Mouse (Mus musculus): ENCODE measurements around the gene Gm8126.
"Not testable (repeated sequence)": the region's sequence is repeated elsewhere in the genome, so short reads cannot be mapped to it uniquely, and the experiment has no call there.

Gene Gm8126

DNA sequence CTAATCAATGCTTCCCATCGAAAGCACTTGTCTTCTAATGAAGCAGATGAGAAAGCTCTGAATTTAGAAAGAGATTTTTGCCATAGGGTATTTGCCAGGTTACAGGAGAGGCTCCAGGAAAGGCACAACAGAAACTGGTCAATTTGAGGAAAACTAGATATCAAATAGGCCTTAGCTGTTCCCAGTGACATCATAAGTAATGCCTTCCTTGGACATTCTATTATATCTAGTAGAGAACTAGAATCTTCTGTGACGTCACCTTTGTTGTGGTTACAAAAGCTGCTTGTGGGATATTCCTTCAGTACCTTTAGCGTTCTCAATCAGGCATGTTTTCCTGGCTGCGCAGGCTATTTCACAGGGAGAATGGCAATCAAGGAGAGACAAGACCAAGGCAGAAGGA is at the start of gene Gm8126:
TSS of gene Gm8126 (plus strand) at position 301 of the 400 bp plus-strand sequence.
- not testable (repeated sequence) for DNase-seq (ENCODE audit: low spot score)

DNA sequence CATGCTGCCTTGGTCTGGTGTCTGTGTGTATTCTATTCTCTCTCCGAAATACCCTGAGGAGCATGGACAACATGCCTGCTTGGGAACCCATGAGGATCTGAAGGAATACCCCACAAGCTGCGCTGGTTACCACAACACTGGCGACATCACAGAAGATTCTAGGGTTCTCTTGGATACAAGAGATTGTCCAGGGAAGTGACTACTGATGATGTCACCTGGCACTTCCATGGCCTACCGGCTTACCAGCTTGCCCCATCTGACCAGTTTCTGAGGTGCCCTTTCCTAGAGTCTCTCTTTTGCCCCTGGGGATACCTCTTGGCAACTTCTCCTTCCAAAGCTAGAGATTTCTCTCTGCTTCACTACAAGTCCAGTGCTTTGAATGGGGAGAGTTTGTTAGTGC is 23.2 kb upstream of the Gm8126 start, which contains the start of gene Gm8122:
TSS of gene Gm8122 (minus strand) at position 101 of the 400 bp plus-strand sequence.
- not testable (repeated sequence) for DNase-seq (ENCODE audit: low spot score)

DNA sequence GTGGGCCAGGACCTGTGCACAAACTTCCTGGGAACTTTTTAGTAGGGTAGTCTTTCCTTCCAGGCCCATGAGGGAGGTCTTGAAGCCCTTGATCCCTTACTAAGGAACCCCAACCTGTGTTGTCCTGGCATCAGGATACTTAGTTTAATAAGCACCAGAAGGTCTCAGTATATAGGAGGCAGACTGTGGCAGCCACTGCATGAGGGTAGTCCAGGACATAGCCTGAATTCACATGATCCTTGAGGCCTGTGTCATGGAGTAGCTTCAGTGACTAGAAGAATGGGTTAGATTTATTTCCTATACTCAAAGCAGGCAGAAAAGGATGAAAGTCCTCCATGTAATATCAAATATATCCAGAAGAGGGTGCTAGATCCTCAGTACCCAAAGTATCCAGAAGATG is 20.7 kb upstream of the Gm8126 start:
- DNase-seq (ENCODE audit: low spot score), result not testable (repeated sequence)

DNA sequence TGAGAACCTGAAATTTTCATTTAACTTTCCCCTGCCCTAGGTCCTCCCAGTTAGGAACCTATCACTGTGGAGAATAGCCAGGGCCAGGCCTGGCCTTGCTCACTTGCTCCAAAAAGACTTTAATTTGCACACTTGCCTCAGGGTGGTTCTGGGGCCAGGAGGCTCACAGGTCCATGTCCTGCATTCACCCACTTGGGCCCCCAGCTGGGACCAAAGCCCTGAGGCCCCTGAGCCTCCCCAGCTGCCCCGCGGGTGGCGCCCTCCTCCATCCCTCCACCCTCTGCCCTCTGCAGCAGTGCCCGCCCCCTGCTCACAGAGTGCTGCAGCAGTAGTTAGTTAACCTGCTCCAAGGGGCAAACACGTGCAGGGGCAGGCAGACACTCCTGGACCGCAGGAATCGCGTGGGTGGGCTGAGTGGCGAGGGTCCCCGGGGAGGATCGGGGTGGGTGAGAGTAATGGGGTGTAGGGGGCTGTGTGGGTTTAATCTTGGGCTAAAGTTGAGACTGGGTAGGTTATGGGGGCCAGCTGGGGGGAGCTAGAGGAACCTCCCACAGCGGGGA is 8.8 kb upstream of the Gm8126 start:
- not testable (repeated sequence) for DNase-seq (ENCODE audit: low spot score)

DNA sequence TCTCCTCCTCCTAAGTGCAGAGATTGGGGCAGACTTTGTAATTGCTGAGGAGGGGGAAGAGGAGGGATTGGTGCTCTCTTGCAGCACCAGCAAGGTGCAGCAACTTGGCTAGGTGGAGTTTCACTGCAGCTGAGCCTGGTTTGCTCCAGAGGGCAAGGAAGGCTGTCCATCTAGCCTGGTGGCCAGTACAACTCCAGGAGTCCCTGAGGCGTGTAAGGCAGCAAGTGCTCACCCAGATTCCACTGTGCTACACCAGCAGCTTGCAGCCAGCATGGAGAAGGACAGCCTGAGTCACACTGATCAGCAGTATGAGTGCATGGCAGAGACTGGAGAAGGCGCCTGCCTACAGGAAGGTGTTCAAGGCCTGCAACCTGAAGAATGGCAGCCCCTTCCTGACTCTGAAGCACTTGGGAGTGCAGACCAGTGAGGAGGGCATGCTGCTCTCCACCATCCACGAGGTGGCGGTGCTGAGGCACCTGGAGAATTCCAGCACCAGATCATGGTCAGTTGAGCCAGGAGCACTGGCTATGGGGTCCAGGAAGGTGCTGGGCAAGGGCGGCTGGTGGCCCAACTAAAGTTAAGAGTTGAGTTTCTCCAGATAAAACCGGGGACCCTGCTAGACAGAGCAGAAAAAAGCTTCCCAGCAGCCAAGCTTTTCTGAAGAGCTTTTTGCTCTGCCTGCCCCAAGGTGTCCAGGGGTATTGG is 7.7 kb upstream of the Gm8126 start:
- DNase-seq (ENCODE audit: low spot score), result not testable (repeated sequence)

DNA sequence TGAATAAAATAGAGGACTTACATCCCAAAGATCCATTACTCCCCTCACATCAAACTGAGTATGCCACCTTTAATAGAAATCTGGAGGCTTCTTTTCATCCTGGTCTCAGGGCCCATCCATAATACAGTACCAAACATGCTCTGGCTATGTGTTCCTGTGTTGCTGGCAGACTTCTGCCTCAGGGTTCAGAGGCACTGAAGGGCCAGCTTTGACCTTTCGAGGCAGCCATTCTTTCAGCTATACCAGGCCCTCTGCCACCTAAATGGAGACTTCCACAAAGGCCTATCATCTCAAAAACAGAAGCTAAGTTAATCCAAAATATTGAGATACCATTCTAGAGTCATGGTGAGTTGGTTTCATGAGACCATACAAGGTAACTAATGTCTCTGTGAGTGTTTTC is 1.9 kb upstream of the Gm8126 start:
- DNase-seq (ENCODE audit: low spot score), result not testable (repeated sequence)

DNA sequence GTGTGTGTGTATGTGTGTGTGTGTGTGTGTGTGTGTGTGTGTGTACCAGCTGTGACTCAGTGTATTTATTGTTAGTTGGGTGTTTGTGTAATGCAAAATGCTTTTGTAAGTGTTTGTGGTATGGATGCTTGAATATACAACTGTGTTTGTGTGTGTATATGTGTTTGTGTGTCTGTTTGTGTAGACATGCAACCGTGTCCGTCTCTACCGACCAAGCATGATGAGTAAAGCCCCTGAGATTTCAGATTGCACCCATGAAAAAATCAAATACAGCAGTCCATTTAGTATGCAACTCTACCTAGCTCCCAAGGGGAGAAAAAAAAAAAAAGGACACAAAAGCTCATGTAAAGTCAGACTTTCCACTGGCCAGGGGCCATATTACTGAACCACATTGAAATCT is 5.0 kb downstream of the Gm8126 start:
- not testable (repeated sequence) for DNase-seq (ENCODE audit: low spot score)

DNA sequence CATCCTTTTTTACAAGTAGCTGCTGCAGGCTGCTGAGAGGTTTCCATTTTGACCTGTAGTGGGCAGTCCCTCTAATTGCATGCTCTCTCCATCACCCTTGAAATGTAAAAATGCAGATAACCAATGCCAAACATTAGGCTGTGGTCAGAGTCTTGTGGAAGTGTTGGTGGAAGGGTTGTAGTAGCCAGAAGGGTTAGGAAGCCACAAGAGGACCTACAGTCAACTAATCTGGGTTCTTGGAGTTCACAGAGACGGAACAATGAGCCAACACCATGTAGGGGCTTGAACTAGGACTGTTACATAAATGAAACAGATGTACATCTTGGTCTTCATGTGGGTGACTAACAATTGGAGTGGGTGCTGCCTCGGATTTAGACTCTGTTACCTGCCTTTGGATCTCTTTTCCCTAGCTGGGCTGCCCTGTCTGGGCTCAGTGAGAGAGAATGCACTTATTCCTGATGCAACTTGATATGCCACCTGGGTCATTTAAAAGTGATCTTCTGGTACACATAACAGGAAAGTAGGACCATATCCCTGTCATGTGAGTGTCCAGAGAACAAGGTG is 10.2 kb downstream of the Gm8126 start:
- not testable (repeated sequence) for DNase-seq (ENCODE audit: low spot score)

DNA sequence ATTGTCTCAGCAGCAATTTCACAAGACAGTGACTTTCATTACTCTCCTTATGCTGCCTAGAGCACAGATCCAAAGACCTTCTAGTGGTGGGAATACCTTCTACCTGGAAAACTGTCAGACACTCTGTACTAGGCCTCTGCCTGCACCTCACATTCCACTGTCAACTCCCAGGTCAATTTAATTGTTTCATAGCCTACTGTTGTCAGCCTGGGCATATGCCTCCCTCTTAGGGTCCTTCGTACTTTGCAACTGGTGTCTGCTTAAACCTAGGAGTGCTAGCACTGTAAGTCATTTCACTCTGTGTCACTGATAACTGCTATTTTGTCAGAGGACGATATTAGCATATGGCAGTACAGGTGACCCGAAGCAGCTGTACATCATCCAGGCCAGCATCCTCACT is 10.8 kb downstream of the Gm8126 start:
- DNase-seq (ENCODE audit: low spot score), result not testable (repeated sequence)

DNA sequence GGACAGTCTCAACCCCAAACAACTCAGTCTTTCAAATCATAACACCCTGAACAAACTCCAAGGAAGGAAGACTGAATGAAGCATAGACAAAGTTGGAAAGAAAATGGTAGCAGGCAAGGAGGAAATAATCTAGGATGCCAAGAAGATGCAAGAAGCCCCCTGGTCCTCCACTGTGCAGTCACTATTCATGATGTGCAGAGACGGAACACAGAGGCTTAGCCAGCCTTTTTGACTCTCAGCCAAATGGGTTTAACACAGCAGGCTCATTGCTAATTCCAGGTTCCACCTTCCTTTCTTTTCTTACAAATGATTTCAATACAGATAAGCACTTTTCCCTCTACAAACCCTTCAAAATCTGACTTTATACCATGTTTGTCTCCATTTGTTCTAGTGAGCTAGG is 14.7 kb downstream of the Gm8126 start:
- not testable (repeated sequence) for DNase-seq (ENCODE audit: low spot score)

DNA sequence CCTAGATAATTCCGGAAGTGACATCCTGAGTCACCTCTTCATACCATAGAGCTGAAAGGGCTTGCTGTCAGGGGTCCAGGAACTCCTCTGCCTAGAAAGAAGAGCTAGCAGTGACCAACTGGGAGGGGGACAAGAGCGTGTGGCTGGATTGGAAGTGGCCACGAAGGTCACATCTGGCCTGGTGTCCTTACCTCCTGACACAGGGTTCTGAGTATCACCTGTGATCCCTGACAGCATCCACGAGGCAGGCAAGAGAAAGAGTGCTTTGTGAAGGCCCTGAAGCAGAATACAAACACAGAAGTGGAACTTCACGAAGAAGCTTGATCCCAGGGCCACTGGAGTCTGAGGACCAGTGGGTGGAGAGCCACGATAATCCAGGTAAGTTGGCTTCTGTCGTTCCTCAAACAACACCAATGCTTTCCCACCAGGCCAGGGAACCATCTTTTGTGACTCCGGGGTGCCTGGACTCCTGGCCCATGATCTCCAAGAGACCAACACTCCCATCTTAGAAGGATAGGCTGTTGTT is 16.6 kb downstream of the Gm8126 start, which contains the start of gene Gm9732:
TSS of gene Gm9732 (plus strand) at position 51 of the 526 bp plus-strand sequence.
- peak; percentile 47 for DNase-seq (ENCODE audit: low spot score)

DNA sequence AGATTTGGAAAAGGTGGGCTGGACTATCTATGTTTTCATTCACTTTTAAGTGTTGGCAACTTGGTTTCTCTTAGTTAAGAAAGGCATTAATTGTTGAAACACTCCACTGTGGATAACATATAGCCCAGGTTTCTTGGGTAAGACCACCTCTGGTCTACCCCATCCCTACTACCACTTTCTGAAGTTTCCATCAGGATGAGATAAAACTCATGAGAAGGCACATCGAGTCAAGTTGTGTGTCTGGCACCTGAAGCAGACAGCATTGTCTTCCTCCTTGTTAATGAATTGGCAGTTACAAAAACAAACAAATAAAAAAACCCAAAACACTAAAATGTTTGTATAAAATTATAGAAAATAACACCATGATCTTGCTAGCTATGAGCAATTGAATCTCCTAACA is 17.3 kb downstream of the Gm8126 start:
- DNase-seq (ENCODE audit: low spot score), result not testable (repeated sequence)

DNA sequence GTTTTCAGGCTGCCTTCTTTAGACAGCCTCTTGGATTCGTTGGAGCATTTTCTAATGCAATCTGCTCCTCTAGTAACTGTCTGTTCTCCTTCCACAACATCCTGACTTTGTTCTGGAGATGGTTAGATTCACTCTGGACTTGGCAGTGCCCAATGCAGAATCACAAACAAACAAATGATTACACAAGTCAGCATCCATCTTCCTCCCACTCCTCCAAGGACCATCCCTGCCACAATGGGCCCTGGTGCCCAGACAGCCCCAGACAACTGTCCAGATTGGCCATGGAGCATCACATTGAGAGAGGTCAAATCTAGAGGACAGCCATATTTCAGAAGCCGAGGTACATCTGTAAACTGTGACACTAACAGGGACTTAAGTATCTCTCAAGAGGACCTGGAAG is 19.0 kb downstream of the Gm8126 start:
- not testable (repeated sequence) for DNase-seq (ENCODE audit: low spot score)

DNA sequence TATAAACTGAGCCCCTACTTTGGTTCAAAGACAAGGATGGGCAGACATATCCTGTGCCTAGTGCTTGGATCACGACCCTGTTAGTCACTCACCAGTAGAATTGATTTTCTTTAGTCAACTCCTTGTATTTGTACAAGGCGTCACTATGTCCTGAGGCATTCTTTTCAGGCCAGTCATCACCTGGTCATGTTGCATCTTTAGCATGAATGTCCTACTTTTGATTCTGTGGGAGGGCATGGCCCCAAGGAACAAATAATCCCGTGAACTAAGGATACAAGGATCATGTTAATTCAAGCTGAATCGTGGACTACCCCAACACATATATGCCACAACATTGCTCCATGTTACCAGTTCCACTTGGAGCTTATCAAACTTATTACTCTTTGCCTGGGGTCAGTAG is 19.7 kb downstream of the Gm8126 start:
- not testable (repeated sequence) for DNase-seq (ENCODE audit: low spot score)

DNA sequence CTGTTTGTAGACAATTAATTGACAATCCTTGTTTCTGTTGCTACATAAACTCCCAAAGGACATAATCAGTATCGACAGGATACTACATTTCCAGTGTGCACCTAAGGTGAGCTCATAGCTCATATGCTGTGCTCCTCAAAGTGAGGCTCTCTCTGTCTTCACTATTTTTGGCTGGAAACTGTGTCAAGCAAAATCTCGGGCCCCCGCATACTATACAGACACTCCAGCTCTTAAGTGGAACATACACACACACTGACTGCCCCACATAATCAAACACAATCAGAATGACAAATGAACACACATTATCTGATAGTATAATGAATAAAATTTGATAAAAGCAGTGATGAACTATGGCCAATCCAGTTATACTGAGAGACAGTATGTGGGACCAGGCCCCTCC is 20.2 kb downstream of the Gm8126 start:
- DNase-seq (ENCODE audit: low spot score), result not testable (repeated sequence)

DNA sequence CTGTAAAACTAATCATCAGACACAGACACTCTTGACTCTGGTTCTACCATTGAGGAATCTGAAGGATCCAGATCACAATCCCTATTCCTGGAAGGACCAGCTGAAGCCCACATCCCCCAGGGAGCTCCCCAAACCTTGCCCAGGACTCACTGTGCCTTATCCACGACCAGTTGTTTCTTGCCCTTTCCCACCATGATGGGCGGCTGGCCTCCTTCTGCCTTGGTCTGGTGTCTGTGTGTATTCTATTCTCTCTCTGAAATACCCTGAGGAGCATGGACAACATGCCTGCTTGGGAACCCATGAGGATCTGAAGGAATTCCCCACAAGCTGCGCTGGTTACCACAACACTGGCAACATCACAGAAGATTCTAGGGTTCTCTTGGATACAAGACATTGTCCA is 35.1 kb downstream of the Gm8126 start, which contains the start of gene Gm8127:
TSS of gene Gm8127 (minus strand) at position 330 of the 400 bp plus-strand sequence.
- not testable (repeated sequence) for DNase-seq (ENCODE audit: low spot score)
